Mouse (Mus musculus) kidney, adult 9 months (tissue): ENCODE data around the gene Cyp46a1.

Experiments
- DNase-seq: peaks from one replicate; pipeline ENCODE4 v3.0.0; 2022

Gene Cyp46a1

GRCm38 (mm10) chr12:108312432-108312851 lies 21.7 kb upstream of the Cyp46a1 start:
- peak; percentile 45 for DNase-seq

GRCm38 (mm10) chr12:108313244-108313772 lies 20.9 kb upstream of the Cyp46a1 start:
- no peak for DNase-seq

GRCm38 (mm10) chr12:108315818-108316217 lies 18.4 kb upstream of the Cyp46a1 start:
- no peak for DNase-seq

- no peak for DNase-seq
Measured at GRCm38 (mm10) chr12:108316655-108317054, 17.5 kb upstream of the Cyp46a1 start.

GRCm38 (mm10) chr12:108317201-108317738 lies 16.9 kb upstream of the Cyp46a1 start:
- DNase-seq: no peak

- no peak for DNase-seq
Measured at GRCm38 (mm10) chr12:108317826-108318430, 16.3 kb upstream of the Cyp46a1 start.

- no peak for DNase-seq
Measured at GRCm38 (mm10) chr12:108318499-108318898, 15.7 kb upstream of the Cyp46a1 start.

- no peak for DNase-seq
Measured at GRCm38 (mm10) chr12:108320096-108320495, 14.1 kb upstream of the Cyp46a1 start.

- no peak for DNase-seq
Measured at GRCm38 (mm10) chr12:108326401-108326800, 7.8 kb upstream of the Cyp46a1 start.

- no peak for DNase-seq
Measured at GRCm38 (mm10) chr12:108327889-108328491, 6.2 kb upstream of the Cyp46a1 start.

GRCm38 (mm10) chr12:108333056-108333455 lies 1.1 kb upstream of the Cyp46a1 start:
- DNase-seq: peak; percentile 90

- no peak for DNase-seq
Measured at GRCm38 (mm10) chr12:108333481-108333882, 699 bp upstream of the Cyp46a1 start.

- DNase-seq: peak; percentile 19
Measured at GRCm38 (mm10) chr12:108334529-108334928, 348 bp downstream of the Cyp46a1 start.

GRCm38 (mm10) chr12:108338572-108339190 lies 4.5 kb downstream of the Cyp46a1 start:
- peak; percentile 55 for DNase-seq

GRCm38 (mm10) chr12:108348151-108348550 lies 14.0 kb downstream of the Cyp46a1 start:
- no peak for DNase-seq

GRCm38 (mm10) chr12:108349026-108349425 lies 14.8 kb downstream of the Cyp46a1 start:
- no peak for DNase-seq

- DNase-seq: no peak
Measured at GRCm38 (mm10) chr12:108350931-108351330, 16.8 kb downstream of the Cyp46a1 start.

GRCm38 (mm10) chr12:108352371-108353136 lies 18.4 kb downstream of the Cyp46a1 start:
- no peak for DNase-seq

- DNase-seq: no peak
Measured at GRCm38 (mm10) chr12:108354284-108354683, 20.1 kb downstream of the Cyp46a1 start.

- DNase-seq: no peak
Measured at GRCm38 (mm10) chr12:108355271-108355670, 21.1 kb downstream of the Cyp46a1 start.

- DNase-seq: no peak
Measured at GRCm38 (mm10) chr12:108355986-108356385, 21.8 kb downstream of the Cyp46a1 start.

- DNase-seq: peak; percentile 87
Measured at GRCm38 (mm10) chr12:108363796-108364195, 29.6 kb downstream of the Cyp46a1 start.

- peak; percentile 52 for DNase-seq
Measured at GRCm38 (mm10) chr12:108365340-108365739, 31.2 kb downstream of the Cyp46a1 start.
